Mouse (Mus musculus) G1E (cell line): ENCODE measurements around the gene Gipc1. TPM values are rescaled to one million over a fixed set of nuclear protein-coding genes. Genes with fewer than 3 reads are reported as not detected.
A peak's percentile ranks its signal among the peaks of the same experiment; 100 is the strongest.

ENCODE experiments used
- ATAC-seq: 2 replicates; pipeline ENCODE4 v1.8.0; 2016; ENCODE audit warnings: mild to moderate bottlenecking; ENCODE audit not compliant: insufficient number of reproducible peaks, poor library complexity, low FRiP score, severe bottlenecking; ENCODE audit errors: extremely low read depth
- DNase-seq: peaks from one replicate; pipeline ENCODE4 v3.0.0; 2012; ENCODE audit warnings: low spot score
- H3K27me3 ChIP-seq: 2 replicates; pipeline ENCODE4 v1.6.1; 2012; ENCODE audit warnings: mild to moderate bottlenecking, low read length, inconsistent platforms; ENCODE audit not compliant: insufficient read depth
- H3K36me3 ChIP-seq: replicated peaks from 2 replicates; pipeline ENCODE3; 2012; ENCODE audit warnings: mild to moderate bottlenecking, inconsistent platforms
- H3K4me1 ChIP-seq: 2 replicates; pipeline ENCODE4 v1.6.1; 2012; ENCODE audit warnings: low read depth, low read length, inconsistent platforms, mixed read lengths; ENCODE audit not compliant: insufficient read depth
- H3K4me3 ChIP-seq: 2 replicates; pipeline ENCODE4 v1.5.1; 2012; ENCODE audit warnings: low read depth, mild to moderate bottlenecking, inconsistent platforms, low read length, moderate library complexity, mixed read lengths
- H3K9me3 ChIP-seq: replicated peaks from 2 replicates; pipeline ENCODE4 v1.6.1; 2012; ENCODE audit warnings: inconsistent platforms
- CTCF ChIP-seq: IDR thresholded peaks from 2 replicates; pipeline ENCODE4 v1.5.1; 2012; ENCODE audit warnings: low read depth, low read length, inconsistent platforms, mixed read lengths
- GATA1 ChIP-seq: IDR thresholded peaks from 2 replicates; pipeline ENCODE4 v1.6.1; 2012; ENCODE audit warnings: borderline replicate concordance, low read length, inconsistent platforms, mixed read lengths
- GATA2 ChIP-seq: IDR thresholded peaks from 2 replicates; pipeline ENCODE4 v1.6.1; 2012; ENCODE audit warnings: low read depth, low read length, inconsistent platforms, borderline replicate concordance
- POLR2AphosphoS5 ChIP-seq: IDR thresholded peaks from 2 replicates; pipeline ENCODE4 v1.6.1; 2012; ENCODE audit warnings: low read depth, low read length, inconsistent platforms; ENCODE audit not compliant: insufficient replicate concordance
- TAL1 ChIP-seq: conservative IDR thresholded peaks from 2 replicates; pipeline ENCODE4 v1.6.1; 2012; ENCODE audit warnings: low read depth, low read length, inconsistent platforms, mixed read lengths
- polyA plus RNA-seq: library from polyadenylated mRNA; stranded (reverse); fragments of >175 nt; gene quantifications from 2 replicates; pipeline ENCODE4 v1.2.3, GENCODE M21; 2012
- total RNA-seq, 2 experiments: library from RNA; stranded (forward) in 1 of 2; stranded (reverse) in 1 of 2; fragments of 200-1000 nt in 1 of 2; fragments of >200 nt in 1 of 2; fragmentation: Nextera tagmentation in 1 of 2; gene quantifications; 2 replicates each; pipeline ENCODE4 v1.2.3; 2014 to 2017

The Gipc1 gene
- total and polyA plus RNA-seq, 3 experiments, result 25.3 to 65.3 (median 37.7) TPM

DNA sequence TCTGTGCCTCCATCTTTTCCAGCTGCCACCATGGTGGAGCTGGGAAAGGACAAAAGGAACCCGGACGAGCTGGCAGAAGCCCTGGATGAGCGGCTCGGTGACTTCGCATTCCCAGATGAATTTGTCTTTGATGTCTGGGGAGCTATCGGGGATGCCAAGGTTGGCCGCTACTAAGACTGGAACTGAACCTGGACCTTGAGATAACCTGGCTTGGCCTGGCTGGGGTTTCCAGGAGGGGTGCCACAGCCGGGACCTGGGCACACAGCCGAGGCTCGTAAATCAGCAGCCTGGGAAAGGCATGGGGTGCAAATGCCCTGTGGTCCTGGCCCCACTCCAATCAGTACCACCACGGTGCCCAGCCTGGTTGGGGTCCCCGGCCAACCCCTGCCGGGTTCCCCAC is 11.6 kb downstream of the Gipc1 start:
- Histone ChIP-seq H3K27me3 (no peaks in the 10 kb centered on the region; the same call in 1 of the 2 replicates), H3K36me3 (peaks cover 71% of the 10 kb centered on the region), H3K4me3 (no peak overlapping the region), H3K9me3 (peaks cover 11% of the 10 kb centered on the region), H3K4me1 (peaks cover 30% of the 10 kb centered on the region)
- no peak for ATAC-seq
- TF ChIP-seq TAL1, result no peak
- TF ChIP-seq GATA1, result no peak
- TF ChIP-seq POLR2AphosphoS5, result no peak
- no peak for TF ChIP-seq GATA2
- no peak for TF ChIP-seq CTCF
- DNase-seq, result no peak

DNA sequence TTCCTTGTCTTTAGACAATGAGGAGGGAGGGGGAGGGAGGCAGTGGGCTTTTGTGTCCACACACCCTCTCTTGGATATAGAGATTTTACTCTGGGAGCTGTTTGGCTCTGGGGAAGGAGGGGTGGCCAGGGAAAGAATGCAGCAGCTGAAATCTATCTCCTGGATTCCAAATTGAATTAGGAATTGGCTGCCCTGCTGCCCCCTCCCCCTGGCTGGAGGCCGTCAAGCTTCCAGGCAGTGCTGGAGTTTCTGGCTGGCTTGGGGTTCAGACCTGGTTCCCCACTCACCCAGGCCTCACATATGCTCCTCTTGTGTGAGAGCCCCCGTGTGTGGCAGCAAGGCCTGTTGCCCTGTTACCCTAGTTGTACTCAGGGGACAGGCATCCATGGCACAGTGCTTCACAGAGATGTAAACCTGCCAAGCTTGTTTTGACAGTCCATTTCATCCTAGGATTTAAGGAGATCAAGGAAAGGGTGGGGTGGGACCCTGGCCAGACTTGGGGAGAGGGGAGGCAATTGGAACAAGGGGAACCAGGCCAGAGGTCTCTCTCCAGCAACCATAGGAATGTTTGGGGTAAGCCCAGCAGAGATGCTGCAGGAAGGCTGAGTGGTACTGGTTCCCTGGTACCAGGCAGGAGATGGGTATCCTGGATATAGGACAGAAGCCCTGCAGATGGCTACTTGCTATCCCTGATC is 12.6 kb downstream of the Gipc1 start:
- DNase-seq (no peak), ATAC-seq (no peak)
- peaks cover 77% of the 10 kb centered on the region for H3K36me3 ChIP-seq
- no peak overlapping the region for H3K4me3 ChIP-seq
- H3K4me1 ChIP-seq, result peaks cover 30% of the 10 kb centered on the region
- no peaks in the 10 kb centered on the region; the same call in 1 of the 2 replicates for H3K27me3 ChIP-seq
- no peak for TF ChIP-seq GATA2
- no peak for TF ChIP-seq CTCF
- TF ChIP-seq GATA1, result no peak
- TF ChIP-seq POLR2AphosphoS5, result no peak
- TF ChIP-seq TAL1, result no peak
- peaks cover 13% of the 10 kb centered on the region for H3K9me3 ChIP-seq

DNA sequence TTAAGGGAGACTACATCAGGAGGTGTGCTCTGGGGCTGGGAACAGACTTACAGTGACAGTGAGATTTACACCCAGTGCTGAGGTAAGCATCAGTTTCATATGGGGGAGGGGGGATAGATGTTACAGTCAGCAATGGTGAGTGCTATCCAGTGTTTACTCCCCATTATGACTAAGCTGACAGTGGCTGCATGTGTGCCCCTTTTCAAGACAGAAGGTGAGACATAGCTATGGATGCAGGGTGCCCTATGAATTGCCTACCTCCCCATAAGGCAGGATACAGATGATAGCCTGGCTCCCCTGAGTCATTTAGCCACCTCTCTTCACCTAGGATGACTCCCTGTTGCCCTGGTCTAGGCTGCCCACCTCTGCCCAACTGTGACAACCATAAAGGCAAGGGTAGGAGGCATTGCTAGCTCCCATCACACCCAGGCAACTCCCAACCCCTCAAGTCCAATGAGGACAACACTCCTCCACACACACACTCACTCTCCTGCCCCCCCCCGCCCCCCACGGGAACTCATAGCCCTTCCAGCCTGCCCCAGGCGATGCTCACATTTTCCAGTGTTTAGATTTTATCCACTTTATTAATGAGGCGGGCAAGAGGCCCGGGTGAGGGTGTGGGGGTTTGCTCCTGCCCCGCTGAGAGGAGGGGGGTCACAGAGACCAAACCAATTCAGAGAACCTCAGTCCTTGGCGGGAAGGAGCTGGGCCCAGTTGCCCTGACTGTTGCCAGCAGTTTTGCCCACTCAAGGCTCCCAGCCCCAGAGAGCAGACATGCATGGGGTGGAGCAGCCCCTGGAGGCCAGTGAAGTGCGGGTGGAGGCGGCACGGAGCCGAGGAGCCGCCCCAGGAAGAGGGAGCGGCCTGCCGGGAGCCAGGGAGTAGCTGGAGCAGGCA is 13.7 kb downstream of the Gipc1 start, which contains the start of gene Ptger1:
TSS of gene Ptger1 (plus strand) at position 710 of the 897 bp plus-strand sequence.
- Histone ChIP-seq H3K4me3 (no peak within 1 kb of the TSS), H3K9me3 (peaks cover 13% of the 10 kb centered on the region), H3K27me3 (no peaks in the 10 kb centered on the region; the same call in 1 of the 2 replicates), H3K36me3 (peaks cover 80% of the 10 kb centered on the region), H3K4me1 (peaks cover 27% of the 10 kb centered on the region)
- TF ChIP-seq CTCF (no peak), TAL1 (no peak), POLR2AphosphoS5 (peak; percentile 80), GATA2 (no peak)
- no peak for DNase-seq
- no peak for ATAC-seq

DNA sequence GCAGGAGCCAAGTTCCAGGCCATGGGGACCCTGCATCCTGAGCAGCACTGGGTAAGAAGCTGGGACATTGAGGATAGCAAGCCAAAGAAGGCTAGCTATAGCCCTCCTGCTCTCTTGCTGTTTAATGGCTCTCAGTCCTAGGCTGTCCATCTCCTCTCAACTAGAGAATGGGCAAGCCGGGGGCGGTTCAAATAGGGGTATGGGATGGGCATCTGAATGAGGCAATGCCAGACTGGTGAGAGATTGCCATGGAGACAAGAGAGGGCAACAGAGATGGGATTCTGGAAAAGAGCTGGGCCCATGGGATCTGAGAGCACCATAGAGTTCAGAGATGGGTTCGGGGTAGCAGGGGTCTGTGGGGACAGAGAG is 14.4 kb downstream of the Gipc1 start:
- no peak for TF ChIP-seq GATA2
- no peak for TF ChIP-seq GATA1
- no peak for TF ChIP-seq TAL1
- TF ChIP-seq CTCF, result no peak
- TF ChIP-seq POLR2AphosphoS5, result no peak
- Histone ChIP-seq H3K4me3 (no peak overlapping the region), H3K4me1 (peaks cover 26% of the 10 kb centered on the region), H3K9me3 (peaks cover 13% of the 10 kb centered on the region), H3K27me3 (no peaks in the 10 kb centered on the region; the same call in 1 of the 2 replicates), H3K36me3 (peaks cover 80% of the 10 kb centered on the region)
- no peak for DNase-seq
- ATAC-seq, result no peak

DNA sequence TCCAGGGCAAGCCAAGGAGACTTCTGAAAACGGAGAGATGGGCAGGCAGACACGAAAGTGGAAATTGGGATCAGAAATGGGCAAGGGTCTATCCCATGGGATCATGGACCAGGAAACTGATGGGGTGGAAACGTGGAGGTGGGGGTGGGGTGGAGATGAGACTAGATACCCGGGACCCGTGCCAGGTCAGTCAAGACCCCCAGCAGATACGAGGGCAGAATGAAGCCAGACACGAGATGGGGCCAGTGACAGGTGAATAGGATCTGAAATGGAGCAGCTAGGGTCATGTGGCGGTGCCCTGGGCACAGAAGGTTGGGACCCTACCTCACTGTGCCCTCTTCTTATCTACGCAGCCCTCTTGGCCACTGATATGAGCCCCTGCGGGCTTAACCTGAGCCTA is 15.0 kb downstream of the Gipc1 start:
- no peak for TF ChIP-seq GATA2
- TF ChIP-seq TAL1, result no peak
- TF ChIP-seq CTCF, result no peak
- no peak; the same call in 1 of the 2 replicates for TF ChIP-seq POLR2AphosphoS5
- no peak for TF ChIP-seq GATA1
- H3K27me3 ChIP-seq, result no peaks in the 10 kb centered on the region; the same call in 1 of the 2 replicates
- peaks cover 81% of the 10 kb centered on the region for H3K36me3 ChIP-seq
- peaks cover 19% of the 10 kb centered on the region for H3K4me1 ChIP-seq
- H3K9me3 ChIP-seq, result peaks cover 13% of the 10 kb centered on the region
- ATAC-seq (no peak), DNase-seq (no peak)
- H3K4me3 ChIP-seq, result peak overlapping the region; percentile 13; the same call in 1 of the 2 replicates
